Mouse (Mus musculus) kidney, embryonic 15.5 days (tissue): ENCODE data around the gene Sox4. TPM values are rescaled to one million over a fixed set of nuclear protein-coding genes. Genes with fewer than 3 reads are reported as not detected.
A peak's percentile ranks its signal among the peaks of the same experiment; 100 is the strongest.

Experiments used
- ATAC-seq: fragments of 200-750 bp; cut with Nextera tagmentation; replicated peaks from 2 replicates; pipeline ENCODE4 v1.8.0; 2017; ENCODE audit warnings: moderate TSS enrichment; ENCODE audit not compliant: low FRiP score
- H3K27ac ChIP-seq: fragments of 300-500 bp; sonication (generic); 2 replicates; pipeline ENCODE4 v1.5.1; 2015; ENCODE audit warnings: mild to moderate bottlenecking, inconsistent platforms
- H3K27me3 ChIP-seq: fragments of 300-500 bp; sonication (generic); 2 replicates; pipeline ENCODE4 v1.6.1; 2015; ENCODE audit warnings: inconsistent platforms
- H3K36me3 ChIP-seq: fragments of 300-500 bp; sonication (generic); 2 replicates; pipeline ENCODE4 v1.6.1; 2015; ENCODE audit warnings: inconsistent platforms
- H3K4me1 ChIP-seq: fragments of 300-500 bp; sonication (generic); 2 replicates; pipeline ENCODE4 v1.6.1; 2015; ENCODE audit warnings: inconsistent platforms
- H3K4me2 ChIP-seq: fragments of 300-500 bp; sonication (generic); 2 replicates; pipeline ENCODE4 v1.6.1; 2015; ENCODE audit warnings: moderate library complexity, mild to moderate bottlenecking, inconsistent platforms
- H3K4me3 ChIP-seq: fragments of 300-500 bp; sonication (generic); replicated peaks from 2 replicates; pipeline ENCODE4 v1.5.1; 2015; ENCODE audit warnings: mild to moderate bottlenecking, inconsistent platforms
- H3K9ac ChIP-seq: fragments of 300-500 bp; sonication (generic); 2 replicates; pipeline ENCODE4 v1.6.1; 2015; ENCODE audit warnings: mild to moderate bottlenecking, inconsistent platforms
- H3K9me3 ChIP-seq: fragments of 300-500 bp; sonication (generic); replicated peaks from 2 replicates; pipeline ENCODE4 v1.6.1; 2016; ENCODE audit warnings: inconsistent platforms
- WGBS: fragments of 180-500 bp; shearing (Covaris S2); methylation state at CpG from one replicate; pipeline ENCODE4 v1.1.7; 2015; ENCODE audit warnings: mixed read lengths; 5-methylcytosine and 5-hydroxymethylcytosine counted together
- polyA plus RNA-seq: library from polyadenylated mRNA; unstranded; fragments of >200 nt; fragmentation: Nextera tagmentation; extraction: Ambion mirVana; gene quantifications from 2 replicates; pipeline ENCODE4 v1.2.1, GENCODE M21; 2015

Gene Sox4
- 49.0 and 50.1 TPM in 2 replicates for polyA plus RNA-seq

DNA sequence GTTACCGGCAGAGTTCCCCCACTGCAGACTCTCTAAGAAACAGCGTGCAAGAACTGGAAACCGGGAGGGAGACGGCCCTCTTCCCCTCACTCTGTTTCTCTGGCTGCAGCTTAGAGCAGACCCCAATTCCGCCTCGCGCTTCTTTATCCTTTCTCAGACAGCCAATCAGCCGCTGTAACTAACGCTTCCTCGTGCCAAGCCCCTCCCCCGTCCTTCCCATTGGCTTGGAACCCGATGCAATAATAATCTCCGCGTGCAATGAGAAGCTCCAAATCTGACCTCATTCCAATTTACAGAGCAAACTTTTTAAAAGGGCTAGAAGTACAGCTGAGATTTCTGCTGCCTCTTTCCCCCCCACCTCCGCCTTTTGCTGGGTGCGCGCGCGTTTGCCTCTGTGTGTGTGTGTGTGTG is at the start of gene Sox4:
Gene Sox4, minus strand, starts transcription at position 133 of the 411 bp plus-strand sequence.
- Histone ChIP-seq H3K9ac (peak within 1 kb of the TSS; percentile 95), H3K36me3 (no peaks in the 10 kb centered on the region), H3K4me2 (peak within 1 kb of the TSS; percentile 65), H3K27me3 (no peaks in the 10 kb centered on the region), H3K4me3 (peak within 1 kb of the TSS; percentile 72), H3K27ac (peak within 1 kb of the TSS; percentile 99), H3K9me3 (no peaks in the 10 kb centered on the region), H3K4me1 (peaks cover 17% of the 10 kb centered on the region)
- WGBS = 0% methylated on average over 19 of the region's 19 CpGs
- peak; percentile 86 for ATAC-seq

DNA sequence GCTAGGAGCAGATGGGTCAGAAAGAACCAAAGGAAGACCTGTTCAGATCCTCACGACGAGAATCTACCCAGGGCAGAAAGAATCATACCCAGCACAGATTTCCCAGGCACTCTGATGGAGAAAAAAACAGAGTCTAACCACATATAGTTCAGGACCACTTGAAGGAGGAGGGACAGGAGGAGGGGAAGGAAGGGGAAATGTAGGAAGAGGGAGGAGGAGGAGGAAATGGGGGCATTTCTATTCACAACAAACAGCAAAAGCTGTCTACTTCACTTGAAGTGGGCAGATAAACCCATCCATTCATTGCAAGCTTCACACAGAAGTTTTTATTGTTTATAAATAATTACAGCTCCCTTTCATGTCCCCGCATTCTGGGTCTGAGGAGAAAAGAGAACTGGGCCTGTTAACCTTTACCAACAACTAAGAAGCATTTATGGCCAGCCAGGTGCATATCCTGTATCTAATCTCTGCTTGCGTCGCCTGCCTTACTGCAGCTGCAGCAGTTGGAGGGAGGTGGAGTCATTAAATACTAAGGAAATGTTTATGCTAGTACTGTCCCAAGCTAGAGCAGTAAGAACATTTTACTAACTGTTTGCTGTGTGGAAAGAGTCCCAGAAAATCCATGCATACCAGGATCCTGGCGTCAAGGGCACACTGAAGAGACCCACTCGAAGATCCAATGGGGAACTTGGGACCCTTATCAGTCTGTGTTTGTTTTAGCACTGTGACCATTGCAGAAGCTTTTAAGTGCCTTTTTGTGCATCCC is 38.6 kb upstream of the Sox4 start:
- H3K4me2 ChIP-seq = no peak overlapping the region
- H3K4me1 ChIP-seq = peaks cover 31% of the 10 kb centered on the region
- no peak overlapping the region for H3K9ac ChIP-seq
- 33% methylated on average over 7 of the region's 7 CpGs for WGBS
- ATAC-seq = no peak
- no peaks in the 10 kb centered on the region for H3K36me3 ChIP-seq
- H3K27me3 ChIP-seq = no peaks in the 10 kb centered on the region
- no peak overlapping the region for H3K27ac ChIP-seq
- H3K4me3 ChIP-seq = no peak overlapping the region
- H3K9me3 ChIP-seq = no peaks in the 10 kb centered on the region

DNA sequence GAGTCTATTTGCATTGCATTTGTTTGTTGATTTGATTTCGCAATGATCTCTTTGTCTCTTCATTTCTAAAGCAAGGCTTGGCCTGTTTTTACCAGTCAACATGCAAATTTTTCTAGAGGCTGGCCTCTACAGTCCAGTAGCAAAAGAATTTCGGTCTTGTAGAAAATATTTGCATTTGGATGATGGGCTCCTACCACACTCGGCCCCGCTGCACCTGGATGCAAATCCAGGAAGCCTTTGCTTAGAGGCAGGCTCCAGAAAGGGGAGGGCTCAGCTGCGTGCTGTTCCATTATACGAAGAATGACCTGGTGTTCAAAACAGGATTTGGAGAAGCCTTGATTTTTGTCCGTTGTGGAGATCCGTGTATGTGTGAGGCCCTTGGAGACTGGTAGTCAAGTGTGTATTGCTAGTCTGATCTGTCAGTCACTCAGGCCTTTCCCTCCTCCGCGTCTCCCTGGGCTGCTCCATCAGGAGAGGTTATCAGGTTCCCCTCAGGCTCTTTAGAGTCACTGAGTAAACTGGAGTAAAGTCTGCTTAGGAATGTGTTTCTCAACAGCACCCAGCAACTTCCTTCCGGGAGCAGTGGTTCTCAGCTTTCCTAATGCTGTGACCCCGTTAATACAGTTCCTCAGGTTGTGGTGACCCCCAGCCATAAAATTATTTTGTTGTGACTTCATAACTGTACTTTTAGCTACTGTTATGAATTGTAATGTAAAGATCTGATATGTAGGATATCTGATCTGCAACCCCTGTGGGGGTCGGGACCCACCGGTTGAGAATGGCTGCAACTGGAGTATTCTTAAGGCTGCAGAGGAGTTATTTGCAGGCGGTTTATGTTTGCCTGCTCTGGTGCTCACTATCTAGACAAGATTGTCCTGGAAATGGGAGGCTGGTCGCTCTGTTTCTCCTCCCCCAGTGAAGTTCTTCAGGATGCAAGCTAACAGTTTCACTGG is 35.5 kb upstream of the Sox4 start:
- Histone ChIP-seq H3K4me3 (no peak overlapping the region), H3K27me3 (no peaks in the 10 kb centered on the region), H3K9me3 (no peaks in the 10 kb centered on the region), H3K4me2 (peak overlapping the region; percentile 39), H3K4me1 (peaks cover 31% of the 10 kb centered on the region), H3K36me3 (no peaks in the 10 kb centered on the region), H3K9ac (no peak overlapping the region), H3K27ac (peak overlapping the region; percentile 75)
- ATAC-seq = peak; percentile 81
- 29% methylated on average over 16 of the region's 16 CpGs for WGBS

- Histone ChIP-seq H3K27me3 (no peaks in the 10 kb centered on the region), H3K9me3 (no peaks in the 10 kb centered on the region; the same call in 1 of the 2 replicates), H3K4me1 (no peaks in the 10 kb centered on the region), H3K36me3 (no peaks in the 10 kb centered on the region), H3K27ac (no peak overlapping the region), H3K4me2 (no peak overlapping the region), H3K4me3 (no peak overlapping the region), H3K9ac (no peak overlapping the region)
- no peak for ATAC-seq
- WGBS = 65% methylated on average over 4 of the region's 4 CpGs
Observed at GRCm38 (mm10) chr13:28980681-28981080, 27.2 kb upstream of the Sox4 start.

- Histone ChIP-seq H3K4me2 (no peak overlapping the region), H3K9me3 (no peaks in the 10 kb centered on the region; the same call in 1 of the 2 replicates), H3K27ac (no peak overlapping the region), H3K4me3 (no peak overlapping the region), H3K9ac (no peak overlapping the region), H3K36me3 (no peaks in the 10 kb centered on the region), H3K27me3 (no peaks in the 10 kb centered on the region), H3K4me1 (no peaks in the 10 kb centered on the region)
- ATAC-seq = no peak
- 83% methylated on average over 4 of the region's 4 CpGs for WGBS
Observed at GRCm38 (mm10) chr13:28975011-28975410, 21.5 kb upstream of the Sox4 start.

- no peak overlapping the region for H3K4me2 ChIP-seq
- no peak overlapping the region for H3K4me3 ChIP-seq
- ATAC-seq = no peak
- WGBS = 58% methylated on average over 5 of the region's 5 CpGs
- H3K36me3 ChIP-seq = no peaks in the 10 kb centered on the region
- H3K9ac ChIP-seq = no peak overlapping the region
- no peaks in the 10 kb centered on the region for H3K4me1 ChIP-seq
- H3K9me3 ChIP-seq = no peaks in the 10 kb centered on the region; the same call in 1 of the 2 replicates
- H3K27me3 ChIP-seq = no peaks in the 10 kb centered on the region
- no peak overlapping the region for H3K27ac ChIP-seq
Observed at GRCm38 (mm10) chr13:28974597-28974996, 21.1 kb upstream of the Sox4 start.

DNA sequence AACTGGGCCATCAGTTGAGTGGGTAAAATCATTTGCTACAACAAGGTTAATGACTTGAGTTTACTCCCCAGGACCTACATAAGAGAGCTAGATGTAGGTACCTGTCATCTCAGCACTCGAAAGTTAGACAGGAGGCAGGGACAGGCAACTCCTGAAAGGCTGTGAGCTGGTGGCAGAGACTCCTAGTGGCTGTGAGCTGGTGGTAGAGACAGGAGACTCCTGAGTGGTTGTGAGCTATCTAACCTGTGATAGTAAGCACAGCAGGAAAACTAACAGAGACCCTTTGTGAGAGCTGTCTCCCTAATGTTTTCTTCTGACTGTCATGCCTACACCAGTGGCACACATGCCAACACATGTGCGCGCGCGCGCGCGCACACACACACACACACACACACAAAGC is 7.4 kb upstream of the Sox4 start:
- no peak for ATAC-seq

GRCm38 (mm10) chr13:28959458-28959978 is 6.0 kb upstream of the Sox4 start:
- Histone ChIP-seq H3K4me2 (peak overlapping the region; percentile 92), H3K4me3 (peak overlapping the region; percentile 49), H3K36me3 (no peaks in the 10 kb centered on the region), H3K27me3 (no peaks in the 10 kb centered on the region), H3K4me1 (peaks cover 19% of the 10 kb centered on the region), H3K9me3 (no peaks in the 10 kb centered on the region), H3K9ac (peak overlapping the region; percentile 53), H3K27ac (peak overlapping the region; percentile 89)
- 2% methylated on average over 31 of the region's 31 CpGs for WGBS
- ATAC-seq = peak; percentile 54

More for the DNA sequence above, 7.4 kb upstream of the Sox4 start:
- H3K4me3 ChIP-seq = no peak overlapping the region
- no peak overlapping the region for H3K4me2 ChIP-seq
- H3K27me3 ChIP-seq = no peaks in the 10 kb centered on the region
- H3K36me3 ChIP-seq = no peaks in the 10 kb centered on the region
- H3K9ac ChIP-seq = no peak overlapping the region
- H3K9me3 ChIP-seq = no peaks in the 10 kb centered on the region
- WGBS = 95% methylated on average over 8 of the region's 8 CpGs
- H3K27ac ChIP-seq = no peak overlapping the region
- H3K4me1 ChIP-seq = peaks cover 17% of the 10 kb centered on the region

DNA sequence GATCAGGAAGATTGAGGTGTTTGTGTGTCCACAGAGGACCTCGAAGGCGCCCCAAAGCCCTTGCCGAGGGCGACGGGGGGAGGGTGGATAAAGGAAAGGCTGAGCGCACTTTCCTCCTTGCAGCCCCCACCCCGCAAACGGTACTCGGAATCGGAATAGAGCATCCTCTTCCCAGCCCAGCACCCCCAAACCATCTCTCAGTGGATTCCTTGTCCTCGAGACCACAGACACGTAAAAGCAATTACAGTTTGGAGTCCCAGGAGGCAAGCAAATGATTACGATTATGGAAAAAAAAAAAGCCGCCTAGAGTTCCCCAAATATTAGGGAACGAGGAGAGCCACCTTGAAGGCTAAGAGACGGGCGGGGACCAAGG is 5.5 kb upstream of the Sox4 start:
- under 1% methylated on average over 17 of the region's 17 CpGs for WGBS
- Histone ChIP-seq H3K27ac (peak overlapping the region; percentile 89), H3K4me2 (peak overlapping the region; percentile 92), H3K4me1 (peaks cover 23% of the 10 kb centered on the region), H3K36me3 (no peaks in the 10 kb centered on the region), H3K9me3 (no peaks in the 10 kb centered on the region), H3K4me3 (peak overlapping the region; percentile 49), H3K9ac (peak overlapping the region; percentile 53), H3K27me3 (no peaks in the 10 kb centered on the region)
- no peak for ATAC-seq

- H3K4me3 ChIP-seq = peak overlapping the region; percentile 49
- under 1% methylated on average over 54 of the region's 54 CpGs for WGBS
Observed at GRCm38 (mm10) chr13:28958211-28959067, 4.9 kb upstream of the Sox4 start.

GRCm38 (mm10) chr13:28957765-28958164 is 4.3 kb upstream of the Sox4 start:
- Histone ChIP-seq H3K4me1 (peaks cover 26% of the 10 kb centered on the region), H3K9me3 (no peaks in the 10 kb centered on the region), H3K36me3 (no peaks in the 10 kb centered on the region), H3K4me2 (peak overlapping the region; percentile 92), H3K4me3 (peak overlapping the region; percentile 49), H3K9ac (peak overlapping the region; percentile 53), H3K27me3 (no peaks in the 10 kb centered on the region), H3K27ac (peak overlapping the region; percentile 89)
- ATAC-seq = peak; percentile 56
- 4% methylated on average over 16 of the region's 16 CpGs for WGBS

More at GRCm38 (mm10) chr13:28958211-28959067, 4.9 kb upstream of the Sox4 start:
- H3K36me3 ChIP-seq = no peaks in the 10 kb centered on the region
- peak overlapping the region; percentile 53 for H3K9ac ChIP-seq
- peaks cover 26% of the 10 kb centered on the region for H3K4me1 ChIP-seq
- H3K9me3 ChIP-seq = no peaks in the 10 kb centered on the region
- no peaks in the 10 kb centered on the region for H3K27me3 ChIP-seq
- peak overlapping the region; percentile 92 for H3K4me2 ChIP-seq
- peak; percentile 81 for ATAC-seq
- H3K27ac ChIP-seq = peak overlapping the region; percentile 89
